Mouse (Mus musculus): ENCODE measurements at regions not wholly inside any gene's neighbourhood (a gene's known extent, or its start where the extent isn't known, plus 50 kb on each side); places are given as distances from the start of the nearest gene placed in this dataset.

- TF ChIP-seq CTCF (IDR thresholded peaks at IDR 0.05; ENCODE audit: extremely low read depth, insufficient read depth, insufficient read length, insufficient replicate concordance) (no peak), POLR2A (IDR thresholded peaks at IDR 0.05; ENCODE audit: low read depth, low read length) (no peak)
Measured at GRCm38 (mm10) chr3:39309487-39309886, 422.7 kb downstream of the Fat4 start.

Data from spleen, adult 2 months (tissue).